Mouse (Mus musculus) cortical plate, adult 2 months (tissue): ENCODE results near the gene Mthfsd.

Experiments used
- CTCF ChIP-seq: fragments of 200-500 bp; IDR thresholded peaks from 2 replicates; pipeline ENCODE4 v1.5.1; 2011; ENCODE audit warnings: mild to moderate bottlenecking, control low read depth, low read length; ENCODE audit not compliant: insufficient read depth; ENCODE audit errors: extremely low read depth
- POLR2A ChIP-seq: fragments of 200-500 bp; IDR thresholded peaks from 2 replicates; pipeline ENCODE4 v1.6.1; 2011; ENCODE audit warnings: mild to moderate bottlenecking, low read length, control low read depth; ENCODE audit not compliant: insufficient read depth; ENCODE audit errors: extremely low read depth

GRCm38 (mm10) chr8:121117906-121118305 lies 9.7 kb upstream of the Mthfsd start:
- TF ChIP-seq POLR2A = no peak
- TF ChIP-seq CTCF = no peak
